Mouse (Mus musculus): ENCODE measurements around the gene Mrpl55. TPM values are rescaled to one million over a fixed set of nuclear protein-coding genes. Genes with fewer than 3 reads are reported as not detected.

Mrpl55 gene
- polyA plus RNA-seq, 1 experiment from 2014 or later: 123 TPM

- peaks cover 43% of the 10 kb centered on the region for H3K4me1 ChIP-seq
- H3K27me3 ChIP-seq (ENCODE audit: poor library complexity, severe bottlenecking): no peaks in the 10 kb centered on the region
- H3K4me3 ChIP-seq: no peak overlapping the region
- no peak overlapping the region for H3K27ac ChIP-seq
- no peaks in the 10 kb centered on the region for H3K9me3 ChIP-seq
- no peak for DNase-seq (ENCODE audit: extremely low spot score, low spot score)
- 90% methylated on average over 2 of the region's 2 CpGs for WGBS
- H3K36me3 ChIP-seq (replicated peaks): peaks cover 45% of the 10 kb centered on the region
Measured at GRCm38 (mm10) chr11:59225167-59225566, 22.9 kb downstream of the Mrpl55 start.

GRCm38 (mm10) chr11:59226251-59226650 is 24.0 kb downstream of the Mrpl55 start:
- WGBS: 77% methylated on average over 3 of the region's 3 CpGs
- Histone ChIP-seq H3K4me3 (peak overlapping the region; percentile 99), H3K4me1 (peaks cover 48% of the 10 kb centered on the region), H3K36me3 (replicated peaks) (peaks cover 36% of the 10 kb centered on the region), H3K27ac (0 out of 2 replicates have a peak overlapping the region, but pooled peaks have one; percentile 98), H3K9me3 (no peaks in the 10 kb centered on the region), H3K27me3 (ENCODE audit: poor library complexity, severe bottlenecking) (no peaks in the 10 kb centered on the region)
- no peak for DNase-seq (ENCODE audit: extremely low spot score, low spot score)

GRCm38 (mm10) chr11:59226787-59227603 is 24.7 kb downstream of the Mrpl55 start:
- Histone ChIP-seq H3K4me1 (peaks cover 48% of the 10 kb centered on the region), H3K36me3 (replicated peaks) (peaks cover 29% of the 10 kb centered on the region), H3K9me3 (no peaks in the 10 kb centered on the region), H3K4me3 (peak overlapping the region; percentile 99), H3K27ac (peak overlapping the region; percentile 98), H3K27me3 (ENCODE audit: poor library complexity, severe bottlenecking) (no peaks in the 10 kb centered on the region)
- WGBS: 10% methylated on average over 21 of the region's 21 CpGs
- no peak for DNase-seq (ENCODE audit: extremely low spot score, low spot score)

- H3K4me3 ChIP-seq: peak overlapping the region; percentile 99
- WGBS: under 1% methylated on average over 51 of the region's 51 CpGs
- H3K4me1 ChIP-seq: peaks cover 48% of the 10 kb centered on the region
- H3K27me3 ChIP-seq (ENCODE audit: poor library complexity, severe bottlenecking): no peaks in the 10 kb centered on the region
- peaks cover 24% of the 10 kb centered on the region for H3K36me3 ChIP-seq (replicated peaks)
- H3K27ac ChIP-seq: peak overlapping the region; percentile 98
- DNase-seq (ENCODE audit: extremely low spot score, low spot score): no peak
- H3K9me3 ChIP-seq: no peaks in the 10 kb centered on the region
Measured at GRCm38 (mm10) chr11:59227604-59228121, 25.4 kb downstream of the Mrpl55 start.

- peak within 1 kb of the TSS; percentile 99 for H3K4me3 ChIP-seq
- peaks cover 48% of the 10 kb centered on the region for H3K4me1 ChIP-seq
- peak; percentile 93 for DNase-seq (ENCODE audit: extremely low spot score, low spot score)
- 5% methylated on average over 59 of the region's 59 CpGs for WGBS
- H3K27ac ChIP-seq: peak within 1 kb of the TSS; percentile 98
- H3K36me3 ChIP-seq (replicated peaks): peaks cover 17% of the 10 kb centered on the region
- H3K27me3 ChIP-seq (ENCODE audit: poor library complexity, severe bottlenecking): no peaks in the 10 kb centered on the region
- H3K9me3 ChIP-seq: no peaks in the 10 kb centered on the region
Measured at GRCm38 (mm10) chr11:59228122-59228953, 26.1 kb downstream of the Mrpl55 start, which contains the start of gene Arf1. Arf1 (minus strand) TSS chr11:59228270.

- no peaks in the 10 kb centered on the region for H3K9me3 ChIP-seq
- peak overlapping the region; percentile 6; the same call in 1 of the 2 replicates for H3K4me3 ChIP-seq
- H3K27ac ChIP-seq: no peak overlapping the region
- peak; percentile 69 for DNase-seq (ENCODE audit: extremely low spot score, low spot score)
- H3K36me3 ChIP-seq (replicated peaks): peaks cover 6% of the 10 kb centered on the region; the same call in 1 of the 2 replicates
- WGBS: 15% methylated on average over 7 of the region's 7 CpGs
- peaks cover 38% of the 10 kb centered on the region for H3K4me1 ChIP-seq
- 0 out of 2 replicates have a peak, but pooled peaks cover 5% of the 10 kb centered on the region for H3K27me3 ChIP-seq (ENCODE audit: poor library complexity, severe bottlenecking)
Measured at GRCm38 (mm10) chr11:59230144-59230760, 28.0 kb downstream of the Mrpl55 start.

GRCm38 (mm10) chr11:59232797-59233196 is 30.5 kb downstream of the Mrpl55 start:
- H3K27ac ChIP-seq: no peak overlapping the region
- H3K27me3 ChIP-seq (ENCODE audit: poor library complexity, severe bottlenecking): peaks cover 20% of the 10 kb centered on the region
- H3K36me3 ChIP-seq (replicated peaks): no peaks in the 10 kb centered on the region
- no peaks in the 10 kb centered on the region for H3K9me3 ChIP-seq
- no peak overlapping the region for H3K4me3 ChIP-seq
- peaks cover 17% of the 10 kb centered on the region for H3K4me1 ChIP-seq
- 49% methylated on average over 2 of the region's 2 CpGs for WGBS
- DNase-seq (ENCODE audit: extremely low spot score, low spot score): no peak

- no peaks in the 10 kb centered on the region for H3K36me3 ChIP-seq (replicated peaks)
- no peaks in the 10 kb centered on the region for H3K9me3 ChIP-seq
- peaks cover 71% of the 10 kb centered on the region for H3K27me3 ChIP-seq (ENCODE audit: poor library complexity, severe bottlenecking)
- DNase-seq (ENCODE audit: extremely low spot score, low spot score): peak; percentile 77
- H3K4me1 ChIP-seq: peaks cover 26% of the 10 kb centered on the region
- H3K27ac ChIP-seq: peak overlapping the region; percentile 63
- H3K4me3 ChIP-seq: peak overlapping the region; percentile 16
- WGBS: 7% methylated on average over 15 of the region's 15 CpGs
Measured at GRCm38 (mm10) chr11:59238525-59239427, 36.5 kb downstream of the Mrpl55 start.

- H3K27ac ChIP-seq: peak overlapping the region; percentile 63
- peak overlapping the region; percentile 16 for H3K4me3 ChIP-seq
- no peaks in the 10 kb centered on the region for H3K9me3 ChIP-seq
- H3K36me3 ChIP-seq (replicated peaks): no peaks in the 10 kb centered on the region
- peaks cover 78% of the 10 kb centered on the region for H3K27me3 ChIP-seq (ENCODE audit: poor library complexity, severe bottlenecking)
- 61% methylated on average over 4 of the region's 4 CpGs for WGBS
- peaks cover 26% of the 10 kb centered on the region for H3K4me1 ChIP-seq
- DNase-seq (ENCODE audit: extremely low spot score, low spot score): no peak
Measured at GRCm38 (mm10) chr11:59239428-59239785, 37.1 kb downstream of the Mrpl55 start.

- DNase-seq (ENCODE audit: extremely low spot score, low spot score): no peak
- Histone ChIP-seq H3K36me3 (replicated peaks) (no peaks in the 10 kb centered on the region), H3K27me3 (ENCODE audit: poor library complexity, severe bottlenecking) (peaks cover 80% of the 10 kb centered on the region), H3K27ac (peak overlapping the region; percentile 63), H3K9me3 (no peaks in the 10 kb centered on the region), H3K4me3 (no peak overlapping the region), H3K4me1 (peaks cover 26% of the 10 kb centered on the region)
- 74% methylated on average over 4 of the region's 4 CpGs for WGBS
Measured at GRCm38 (mm10) chr11:59239796-59240195, 37.5 kb downstream of the Mrpl55 start.

- Histone ChIP-seq H3K27me3 (ENCODE audit: poor library complexity, severe bottlenecking) (peaks cover 77% of the 10 kb centered on the region), H3K36me3 (replicated peaks) (no peaks in the 10 kb centered on the region), H3K4me3 (no peak overlapping the region), H3K4me1 (peaks cover 26% of the 10 kb centered on the region), H3K9me3 (no peaks in the 10 kb centered on the region), H3K27ac (no peak overlapping the region)
- 41% methylated on average over 3 of the region's 3 CpGs for WGBS
- no peak for DNase-seq (ENCODE audit: extremely low spot score, low spot score)
Measured at GRCm38 (mm10) chr11:59241841-59242240, 39.6 kb downstream of the Mrpl55 start.

All from forebrain, embryonic 10.5 days (tissue).